Mouse (Mus musculus): Measurements from ENCODE around the gene Rab15. TPM values are rescaled to one million over a fixed set of nuclear protein-coding genes. Genes with fewer than 3 reads are reported as not detected.

Rab15 gene
- polyA plus RNA-seq, 1 experiment, result 0.06 TPM

GRCm38 (mm10) chr12:76840081-76840480 is 17.4 kb upstream of the Rab15 start:
- Histone ChIP-seq H3K79me2 (ENCODE audit: control insufficient read depth, insufficient read depth) (peaks cover 16% of the 10 kb centered on the region), H3K79me3 (ENCODE audit: low read depth) (peaks cover 3% of the 10 kb centered on the region), H3ac (ENCODE audit: control insufficient read depth, insufficient read length, low read depth) (no peak overlapping the region), H3K36me3 (ENCODE audit: control insufficient read depth, insufficient read depth) (no peaks in the 10 kb centered on the region), H3K27me3 (ENCODE audit: control insufficient read depth, insufficient read depth, insufficient read length) (no peaks in the 10 kb centered on the region), H3K4me3 (ENCODE audit: insufficient read depth, poor library complexity, severe bottlenecking) (no peak overlapping the region)
- TF ChIP-seq MYOD1 (IDR thresholded peaks at IDR 0.05; ENCODE audit: control insufficient read depth, insufficient read length, low read depth) (no peak), CEBPB (IDR thresholded peaks at IDR 0.05; ENCODE audit: low read depth) (no peak), CTCF (IDR thresholded peaks at IDR 0.05; ENCODE audit: control insufficient read depth, insufficient read depth, insufficient read length) (no peak), MYOG (IDR thresholded peaks at IDR 0.05; ENCODE audit: control insufficient read depth, extremely low read depth, insufficient read length) (no peak), MAX (IDR thresholded peaks at IDR 0.05) (no peak), USF1 (IDR thresholded peaks at IDR 0.05; ENCODE audit: low read depth) (no peak), FOSL1 (IDR thresholded peaks at IDR 0.05; ENCODE audit: insufficient read depth, low read length, poor library complexity, severe bottlenecking) (no peak)

- Histone ChIP-seq H3K4me3 (ENCODE audit: insufficient read depth, poor library complexity, severe bottlenecking) (no peak overlapping the region), H3K79me2 (ENCODE audit: control insufficient read depth, insufficient read depth) (peaks cover 16% of the 10 kb centered on the region)
- TF ChIP-seq MAX (IDR thresholded peaks at IDR 0.05) (no peak), CTCF (IDR thresholded peaks at IDR 0.05; ENCODE audit: control insufficient read depth, insufficient read depth, insufficient read length) (no peak), USF1 (IDR thresholded peaks at IDR 0.05; ENCODE audit: low read depth) (no peak), CEBPB (IDR thresholded peaks at IDR 0.05; ENCODE audit: low read depth) (no peak), MYOD1 (IDR thresholded peaks at IDR 0.05; ENCODE audit: control insufficient read depth, insufficient read length, low read depth) (no peak), MYOG (IDR thresholded peaks at IDR 0.05; ENCODE audit: control insufficient read depth, extremely low read depth, insufficient read length) (no peak), FOSL1 (IDR thresholded peaks at IDR 0.05; ENCODE audit: insufficient read depth, low read length, poor library complexity, severe bottlenecking) (no peak)
Observed at GRCm38 (mm10) chr12:76839298-76839697, 16.6 kb upstream of the Rab15 start.

GRCm38 (mm10) chr12:76837844-76838650 is 15.3 kb upstream of the Rab15 start:
- Histone ChIP-seq H3K4me3 (ENCODE audit: insufficient read depth, poor library complexity, severe bottlenecking) (peak overlapping the region; percentile 55), H3K79me2 (ENCODE audit: control insufficient read depth, insufficient read depth) (peaks cover 16% of the 10 kb centered on the region), H3ac (ENCODE audit: control insufficient read depth, insufficient read length, low read depth) (peak overlapping the region; percentile 94), H3K36me3 (ENCODE audit: control insufficient read depth, insufficient read depth) (no peaks in the 10 kb centered on the region), H3K27me3 (ENCODE audit: control insufficient read depth, insufficient read depth, insufficient read length) (no peaks in the 10 kb centered on the region), H3K79me3 (ENCODE audit: low read depth) (peaks cover 3% of the 10 kb centered on the region)
- TF ChIP-seq CTCF (IDR thresholded peaks at IDR 0.05; ENCODE audit: control insufficient read depth, insufficient read depth, insufficient read length), result no peak
- no peak for TF ChIP-seq MYOG (IDR thresholded peaks at IDR 0.05; ENCODE audit: control insufficient read depth, extremely low read depth, insufficient read length)
- no peak for TF ChIP-seq FOSL1 (IDR thresholded peaks at IDR 0.05; ENCODE audit: insufficient read depth, low read length, poor library complexity, severe bottlenecking)
- no peak for TF ChIP-seq CEBPB (IDR thresholded peaks at IDR 0.05; ENCODE audit: low read depth)
- TF ChIP-seq USF1 (IDR thresholded peaks at IDR 0.05; ENCODE audit: low read depth), result no peak
- no peak for TF ChIP-seq MAX (IDR thresholded peaks at IDR 0.05)
- TF ChIP-seq MYOD1 (IDR thresholded peaks at IDR 0.05; ENCODE audit: control insufficient read depth, insufficient read length, low read depth), result no peak

More at GRCm38 (mm10) chr12:76839298-76839697, 16.6 kb upstream of the Rab15 start:
- Histone ChIP-seq H3K36me3 (ENCODE audit: control insufficient read depth, insufficient read depth) (no peaks in the 10 kb centered on the region), H3K27me3 (ENCODE audit: control insufficient read depth, insufficient read depth, insufficient read length) (no peaks in the 10 kb centered on the region), H3K79me3 (ENCODE audit: low read depth) (peaks cover 3% of the 10 kb centered on the region), H3ac (ENCODE audit: control insufficient read depth, insufficient read length, low read depth) (no peak overlapping the region)

- Histone ChIP-seq H3K36me3 (ENCODE audit: control insufficient read depth, insufficient read depth) (no peaks in the 10 kb centered on the region), H3K79me3 (ENCODE audit: low read depth) (peaks cover 3% of the 10 kb centered on the region), H3K79me2 (ENCODE audit: control insufficient read depth, insufficient read depth) (peaks cover 16% of the 10 kb centered on the region), H3ac (ENCODE audit: control insufficient read depth, insufficient read length, low read depth) (peak overlapping the region; percentile 94), H3K4me3 (ENCODE audit: insufficient read depth, poor library complexity, severe bottlenecking) (peak overlapping the region; percentile 55), H3K27me3 (ENCODE audit: control insufficient read depth, insufficient read depth, insufficient read length) (no peaks in the 10 kb centered on the region)
- TF ChIP-seq MAX (IDR thresholded peaks at IDR 0.05) (peak; percentile 80), FOSL1 (IDR thresholded peaks at IDR 0.05; ENCODE audit: insufficient read depth, low read length, poor library complexity, severe bottlenecking) (no peak), CTCF (IDR thresholded peaks at IDR 0.05; ENCODE audit: control insufficient read depth, insufficient read depth, insufficient read length) (peak; percentile 67)
Observed at GRCm38 (mm10) chr12:76837101-76837843, 14.6 kb upstream of the Rab15 start.

- Histone ChIP-seq H3K79me3 (ENCODE audit: low read depth) (no peaks in the 10 kb centered on the region), H3K79me2 (ENCODE audit: control insufficient read depth, insufficient read depth) (no peaks in the 10 kb centered on the region), H3K27me3 (ENCODE audit: control insufficient read depth, insufficient read depth, insufficient read length) (no peaks in the 10 kb centered on the region), H3K36me3 (ENCODE audit: control insufficient read depth, insufficient read depth) (no peaks in the 10 kb centered on the region), H3ac (ENCODE audit: control insufficient read depth, insufficient read length, low read depth) (no peak overlapping the region), H3K4me3 (ENCODE audit: insufficient read depth, poor library complexity, severe bottlenecking) (no peak overlapping the region)
- TF ChIP-seq CTCF (IDR thresholded peaks at IDR 0.05; ENCODE audit: control insufficient read depth, insufficient read depth, insufficient read length), result peak; percentile 14
- no peak for TF ChIP-seq USF1 (IDR thresholded peaks at IDR 0.05; ENCODE audit: low read depth)
Observed at GRCm38 (mm10) chr12:76832704-76833103, 10.0 kb upstream of the Rab15 start.
